ENCODE assay signal across 14 mouse cellular contexts in the genomic region with DNA sequence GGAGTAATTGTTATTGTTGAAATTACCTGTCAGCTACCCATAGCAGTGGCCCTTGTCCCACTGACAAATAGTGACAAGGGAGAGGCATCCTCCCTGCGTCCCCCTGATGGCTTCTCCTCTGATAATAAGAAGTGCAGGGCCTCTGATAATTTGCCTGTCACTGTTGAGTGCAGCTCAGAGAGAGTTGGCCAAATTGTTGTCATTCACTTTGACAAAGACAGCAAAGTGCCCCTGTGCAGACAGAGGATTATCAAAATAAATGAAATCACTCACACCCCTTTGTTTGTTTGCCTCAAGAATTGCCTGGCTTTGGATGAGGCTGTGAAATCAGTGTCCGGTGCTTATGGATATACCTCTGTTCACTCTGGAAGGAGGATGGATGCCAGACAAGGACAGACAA.
DNase-seq lines count a peak whose midpoint lies in the region; ATAC-seq lines count a peak whose summit lies in the region.
"Had no signal": no experiment of that assay in that cellular context is flagged by ENCODE, and none has a peak within 500 bp of the region (broad histone marks: within the 10 kb centered on the region; RNA-seq: fewer than 3 reads in every experiment).

No protein-coding gene starts in this region.

- peak; percentile 35 for DNase-seq in forebrain, embryonic 14.5 days (ENCODE audit: low spot score)
- peak; percentile 26 for DNase-seq in retina, postnatal 1 day
- DNase-seq in retina, embryonic 14.5 days (ENCODE audit: low spot score) = no peak
- DNase-seq in neural tube, embryonic 10.5 days (ENCODE audit: extremely low spot score, low spot score) = peak; percentile 25
- no peak for DNase-seq in urinary bladder, postnatal 36 days (ENCODE audit: low spot score in 2 of 2)
- no peak for DNase-seq in yolk sac, embryonic 10.5 days (ENCODE audit: low spot score)
- no peak for DNase-seq in gastrocnemius, postnatal 25 days
- DNase-seq: gastrocnemius, postnatal 14 days; kidney, adult 18-20 months; lung, postnatal 10 days; thymus, postnatal 36 days had no signal

- H3K4me2 ChIP-seq in forebrain, embryonic 14.5 days (ENCODE audit: low read length) = no peak overlapping the region
- H3K4me2 ChIP-seq in forebrain, embryonic 15.5 days (replicated peaks) = no peak overlapping the region
- H3K4me2 ChIP-seq: heart, embryonic 15.5 days; limb, embryonic 12.5 days had no signal

- H3K27me3 ChIP-seq in forebrain, embryonic 14.5 days (replicated peaks; ENCODE audit: control insufficient read depth, insufficient read depth, low read length) = 0 out of 2 replicates have a peak, but pooled peaks cover 3% of the 10 kb centered on the region
- H3K27me3 ChIP-seq in forebrain, embryonic 15.5 days = peaks cover 9% of the 10 kb centered on the region; the same call in 1 of the 2 replicates
- H3K27me3 ChIP-seq: heart, embryonic 15.5 days had no signal

- no peaks in the 10 kb centered on the region for H3K9me3 ChIP-seq in forebrain, embryonic 14.5 days (replicated peaks; ENCODE audit: control insufficient read depth, low read length)
- H3K9me3 ChIP-seq in forebrain, embryonic 15.5 days = no peaks in the 10 kb centered on the region
- H3K9me3 ChIP-seq: heart, embryonic 15.5 days; limb, embryonic 12.5 days had no signal

- H3K4me1 ChIP-seq in forebrain, embryonic 14.5 days (ENCODE audit: control insufficient read depth, insufficient read depth, low read length) = peaks cover 44% of the 10 kb centered on the region
- peaks cover 73% of the 10 kb centered on the region for H3K4me1 ChIP-seq in forebrain, embryonic 15.5 days

- no peak overlapping the region for H3K9ac ChIP-seq in forebrain, embryonic 14.5 days (ENCODE audit: low read length)
- no peak overlapping the region for H3K9ac ChIP-seq in forebrain, embryonic 15.5 days (replicated peaks)
- H3K9ac ChIP-seq: heart, embryonic 15.5 days; limb, embryonic 12.5 days had no signal

- no peak overlapping the region for H3K27ac ChIP-seq in forebrain, embryonic 14.5 days (ENCODE audit: low read depth, low read length)
- no peak overlapping the region for H3K27ac ChIP-seq in forebrain, embryonic 15.5 days (replicated peaks)
- H3K27ac ChIP-seq: heart, embryonic 15.5 days; limb, embryonic 12.5 days had no signal

- WGBS in forebrain, embryonic 14.5 days = 22% methylated on average over 2 of the region's 2 CpGs
- WGBS in forebrain, embryonic 15.5 days = 23% methylated on average over 2 of the region's 2 CpGs

- no peak overlapping the region for H3K4me3 ChIP-seq in forebrain, embryonic 14.5 days (ENCODE audit: low read depth, low read length)
- no peak overlapping the region for H3K4me3 ChIP-seq in forebrain, embryonic 15.5 days
- H3K4me3 ChIP-seq: heart, embryonic 15.5 days; limb, embryonic 12.5 days had no signal

- no peaks in the 10 kb centered on the region for H3K36me3 ChIP-seq in forebrain, embryonic 14.5 days (ENCODE audit: control insufficient read depth, insufficient read depth, low read length)
- H3K36me3 ChIP-seq in forebrain, embryonic 15.5 days = no peaks in the 10 kb centered on the region
- H3K36me3 ChIP-seq: heart, embryonic 15.5 days; limb, embryonic 12.5 days had no signal

- no peak for ATAC-seq in forebrain, embryonic 14.5 days
- ATAC-seq in forebrain, embryonic 15.5 days (replicated peaks) = no peak

Comparison
In these comparisons a context has a peak if more than half of its experiments do, and no peak if none do; other contexts are left out.
1. DNase-seq: peak in forebrain, embryonic 14.5 days (single experiment), retina, postnatal 1 day (single experiment) and neural tube, embryonic 10.5 days (single experiment); none in retina, embryonic 14.5 days (single experiment), urinary bladder, postnatal 36 days (0 of 2), yolk sac, embryonic 10.5 days (single experiment) and gastrocnemius, postnatal 25 days (single experiment).